Mouse (Mus musculus) liver, adult 2 months (tissue): ENCODE data around the gene Jak3.

Source experiments
- CTCF ChIP-seq: fragments of 200-500 bp; IDR thresholded peaks from 2 replicates; pipeline ENCODE4 v1.5.1; 2011; ENCODE audit warnings: low read depth, low read length, control low read depth
- POLR2A ChIP-seq: fragments of 200-500 bp; IDR thresholded peaks from 2 replicates; pipeline ENCODE4 v1.6.1; 2011; ENCODE audit warnings: low read length, control low read depth; ENCODE audit not compliant: insufficient read depth; ENCODE audit errors: extremely low read depth

DNA sequence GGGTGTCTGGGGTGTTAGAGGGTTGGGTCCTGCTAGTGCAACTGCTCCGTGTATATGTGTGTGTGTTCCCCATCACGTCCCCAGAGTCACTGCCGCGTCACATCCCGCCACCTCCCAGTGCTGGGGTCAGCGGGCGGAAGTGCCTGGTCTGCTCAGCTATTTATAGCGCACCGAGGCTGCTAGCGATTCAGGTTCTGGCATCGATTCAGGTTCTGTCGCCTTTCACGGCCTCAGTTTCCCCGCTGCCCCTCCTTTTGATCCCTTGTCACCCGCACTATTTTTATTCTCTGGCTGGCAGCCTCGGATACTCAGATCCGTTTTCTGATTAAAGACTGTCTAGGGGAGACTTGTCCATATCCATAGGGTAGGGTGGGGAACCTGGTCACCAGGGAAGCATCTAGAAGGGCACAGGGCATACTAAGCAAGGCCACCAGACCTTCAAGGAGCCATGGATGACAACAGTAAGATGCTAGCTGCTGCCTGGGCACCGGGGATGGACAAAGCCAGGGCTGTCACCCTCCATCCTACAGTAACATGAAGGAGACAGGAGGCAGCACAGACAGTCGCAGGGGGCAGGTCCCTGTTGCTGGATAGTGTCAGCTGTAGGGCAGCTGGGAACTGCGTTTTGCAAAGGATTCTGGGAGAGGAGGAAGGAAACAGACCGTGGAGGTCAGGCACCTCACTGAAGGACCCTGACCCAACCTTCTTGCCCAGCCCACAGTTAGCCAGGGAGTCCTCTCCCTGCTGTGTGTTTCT lies 7.7 kb upstream of the Jak3 start:
- TF ChIP-seq CTCF (no peak), POLR2A (no peak)
